Mouse (Mus musculus): ENCODE measurements around the gene Gpr68. TPM values are rescaled to one million over a fixed set of nuclear protein-coding genes. Genes with fewer than 3 reads are reported as not detected.

The Gpr68 gene
- polyA plus RNA-seq, 1 experiment = 0.07 TPM

DNA sequence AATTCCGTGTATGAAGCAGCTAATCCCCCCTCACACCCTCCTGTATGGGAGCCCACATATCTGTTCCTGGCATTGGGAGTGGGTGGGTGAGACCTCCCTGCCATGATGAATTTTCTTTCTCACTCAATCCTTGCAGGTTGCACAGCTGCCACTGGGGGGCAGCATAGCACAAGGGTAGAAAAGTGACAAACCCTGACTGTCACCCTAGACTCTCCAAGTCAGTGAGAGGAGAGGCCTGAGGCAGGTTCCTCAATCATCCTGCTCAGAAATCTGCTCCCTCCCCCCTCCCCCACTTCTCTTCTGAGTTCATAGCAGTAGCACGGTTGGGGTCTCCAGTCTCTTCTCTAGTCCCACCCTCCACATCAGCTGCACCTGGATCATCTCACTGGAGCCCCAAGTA is 28.1 kb upstream of the Gpr68 start:
- Histone ChIP-seq H3K4me3 (no peak overlapping the region), H3K4me2 (ENCODE audit: low read depth) (no peak overlapping the region), H3K27me3 (ENCODE audit: control insufficient read depth, insufficient read depth, insufficient read length) (no peaks in the 10 kb centered on the region), H3ac (ENCODE audit: control insufficient read depth, insufficient read length) (no peak overlapping the region), H3K36me3 (ENCODE audit: control insufficient read depth, insufficient read depth) (peaks cover 25% of the 10 kb centered on the region), H3K79me2 (ENCODE audit: control insufficient read depth, insufficient read depth) (no peaks in the 10 kb centered on the region)
- TF ChIP-seq SRF (IDR thresholded peaks at IDR 0.05; ENCODE audit: control insufficient read depth, insufficient read length, low read depth) (no peak), TCF3 (IDR thresholded peaks at IDR 0.05; ENCODE audit: insufficient read length, low read depth) (no peak), REST (IDR thresholded peaks at IDR 0.05; ENCODE audit: insufficient read depth, insufficient read length) (no peak), USF1 (IDR thresholded peaks at IDR 0.05; ENCODE audit: low read depth) (no peak), POLR2AphosphoS2 (IDR thresholded peaks at IDR 0.05; ENCODE audit: insufficient read length, low read depth) (no peak), TCF12 (IDR thresholded peaks at IDR 0.05; ENCODE audit: insufficient read depth, poor library complexity, severe bottlenecking) (no peak), MAX (IDR thresholded peaks at IDR 0.05; ENCODE audit: low read depth) (no peak), POLR2A (IDR thresholded peaks at IDR 0.05; ENCODE audit: insufficient read length, low read depth) (no peak)

DNA sequence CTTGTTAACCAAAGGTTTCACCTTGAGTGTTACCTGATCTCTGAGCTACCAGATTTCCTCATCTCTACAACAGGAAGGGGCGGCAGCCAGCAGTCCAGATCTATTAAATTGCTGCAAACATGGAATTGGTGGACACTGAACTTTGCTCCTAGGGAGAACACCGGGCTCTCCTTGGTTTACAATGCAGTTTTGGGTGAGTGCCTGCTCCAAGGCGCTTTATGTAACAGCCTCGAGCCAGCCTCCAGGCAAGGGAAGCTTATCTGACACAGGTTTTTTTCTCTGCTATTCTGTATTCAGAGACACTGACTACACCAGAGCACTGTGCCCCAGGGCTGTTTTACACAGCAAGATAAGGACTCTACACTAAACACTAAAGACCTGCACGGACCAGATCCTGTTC is 26.8 kb upstream of the Gpr68 start:
- H3K27me3 ChIP-seq (ENCODE audit: control insufficient read depth, insufficient read depth, insufficient read length) = no peaks in the 10 kb centered on the region
- H3K4me2 ChIP-seq (ENCODE audit: low read depth) = no peak overlapping the region
- H3ac ChIP-seq (ENCODE audit: control insufficient read depth, insufficient read length) = no peak overlapping the region
- H3K4me3 ChIP-seq = no peak overlapping the region
- H3K79me2 ChIP-seq (ENCODE audit: control insufficient read depth, insufficient read depth) = no peaks in the 10 kb centered on the region
- H3K36me3 ChIP-seq (ENCODE audit: control insufficient read depth, insufficient read depth) = peaks cover 17% of the 10 kb centered on the region
- no peak for TF ChIP-seq MYOG (IDR thresholded peaks at IDR 0.05; ENCODE audit: control insufficient read depth in 1 of 3, insufficient read depth in 1 of 3, insufficient read length in 2 of 3, low read depth in 2 of 3)

DNA sequence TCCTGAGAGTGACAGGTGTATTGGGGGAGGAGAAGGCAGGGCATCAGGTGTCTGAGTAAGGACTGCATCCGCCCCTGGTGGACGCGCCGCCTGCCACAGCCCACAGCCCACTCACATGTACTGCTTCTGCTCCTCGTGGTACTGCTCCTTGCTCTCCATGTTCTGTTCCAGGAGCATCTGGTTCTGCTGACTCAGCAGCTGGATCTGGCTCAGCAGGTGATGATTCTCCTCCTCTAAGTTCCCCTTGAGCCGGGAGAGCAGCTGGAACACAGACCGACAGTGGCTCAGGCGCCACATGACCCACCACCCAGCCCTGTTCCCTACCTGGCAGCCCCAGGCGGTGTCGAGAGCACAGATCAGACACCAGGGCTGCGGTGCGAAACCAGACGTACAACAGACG is 23.7 kb upstream of the Gpr68 start:
- Histone ChIP-seq H3ac (ENCODE audit: control insufficient read depth, insufficient read length) (no peak overlapping the region), H3K79me2 (ENCODE audit: control insufficient read depth, insufficient read depth) (no peaks in the 10 kb centered on the region), H3K36me3 (ENCODE audit: control insufficient read depth, insufficient read depth) (peaks cover 14% of the 10 kb centered on the region), H3K27me3 (ENCODE audit: control insufficient read depth, insufficient read depth, insufficient read length) (no peaks in the 10 kb centered on the region), H3K4me2 (ENCODE audit: low read depth) (no peak overlapping the region), H3K4me3 (no peak overlapping the region)
- TF ChIP-seq CEBPB (IDR thresholded peaks at IDR 0.05; ENCODE audit: insufficient read depth, poor library complexity, severe bottlenecking) (no peak), TCF3 (IDR thresholded peaks at IDR 0.05; ENCODE audit: insufficient read length, low read depth) (no peak), SRF (IDR thresholded peaks at IDR 0.05; ENCODE audit: control insufficient read depth, insufficient read length, low read depth) (no peak), POLR2A (IDR thresholded peaks at IDR 0.05; ENCODE audit: insufficient read length, low read depth) (no peak), MYOG (IDR thresholded peaks at IDR 0.05; ENCODE audit: control insufficient read depth in 1 of 3, insufficient read depth in 1 of 3, insufficient read length in 2 of 3, low read depth in 2 of 3) (no peak), MYOD1 (IDR thresholded peaks at IDR 0.05; ENCODE audit: control insufficient read depth in 1 of 3, insufficient read length in 2 of 3, low read depth in 2 of 3) (no peak), MAX (IDR thresholded peaks at IDR 0.05; ENCODE audit: low read depth) (no peak), USF1 (IDR thresholded peaks at IDR 0.05; ENCODE audit: low read depth) (no peak), REST (IDR thresholded peaks at IDR 0.05; ENCODE audit: insufficient read depth, insufficient read length) (no peak), TCF12 (IDR thresholded peaks at IDR 0.05; ENCODE audit: insufficient read depth, poor library complexity, severe bottlenecking) (no peak), POLR2AphosphoS2 (IDR thresholded peaks at IDR 0.05; ENCODE audit: insufficient read length, low read depth) (no peak), E2F4 (IDR thresholded peaks at IDR 0.05; ENCODE audit: insufficient read depth) (no peak)

DNA sequence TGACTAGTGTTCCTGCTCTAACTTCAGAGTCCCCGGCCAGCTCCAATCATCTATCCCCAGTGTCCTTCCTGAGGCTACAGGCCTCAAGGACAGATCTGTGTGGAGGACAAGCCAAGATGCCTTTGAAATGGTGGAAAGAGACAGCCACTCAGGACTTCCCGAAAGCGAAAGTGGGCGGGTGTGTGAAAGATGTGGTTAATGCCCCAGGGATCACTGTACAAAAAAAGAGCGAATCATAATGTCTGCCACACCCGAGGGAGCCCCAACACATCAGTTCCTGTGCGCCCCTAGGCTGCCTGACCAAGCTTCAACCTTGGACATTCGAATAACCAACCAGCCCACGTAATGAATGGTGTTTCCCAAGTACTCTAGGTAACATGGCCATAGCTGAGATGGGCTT is 20.3 kb upstream of the Gpr68 start:
- Histone ChIP-seq H3K4me3 (no peak overlapping the region), H3K36me3 (ENCODE audit: control insufficient read depth, insufficient read depth) (peaks cover 16% of the 10 kb centered on the region), H3K27me3 (ENCODE audit: control insufficient read depth, insufficient read depth, insufficient read length) (no peaks in the 10 kb centered on the region), H3K79me2 (ENCODE audit: control insufficient read depth, insufficient read depth) (no peaks in the 10 kb centered on the region), H3K4me2 (ENCODE audit: low read depth) (no peak overlapping the region), H3ac (ENCODE audit: control insufficient read depth, insufficient read length) (no peak overlapping the region)
- TF ChIP-seq REST (IDR thresholded peaks at IDR 0.05; ENCODE audit: insufficient read depth, insufficient read length) = no peak
- no peak for TF ChIP-seq TCF3 (IDR thresholded peaks at IDR 0.05; ENCODE audit: insufficient read length, low read depth)
- TF ChIP-seq E2F4 (IDR thresholded peaks at IDR 0.05; ENCODE audit: insufficient read depth) = no peak
- no peak for TF ChIP-seq MYOD1 (IDR thresholded peaks at IDR 0.05; ENCODE audit: control insufficient read depth in 1 of 3, insufficient read length in 2 of 3, low read depth in 2 of 3)
- TF ChIP-seq CEBPB (IDR thresholded peaks at IDR 0.05; ENCODE audit: insufficient read depth, poor library complexity, severe bottlenecking) = no peak
- TF ChIP-seq TCF12 (IDR thresholded peaks at IDR 0.05; ENCODE audit: insufficient read depth, poor library complexity, severe bottlenecking) = no peak
- TF ChIP-seq POLR2A (IDR thresholded peaks at IDR 0.05; ENCODE audit: insufficient read length, low read depth) = no peak
- no peak for TF ChIP-seq MAX (IDR thresholded peaks at IDR 0.05; ENCODE audit: low read depth)
- no peak for TF ChIP-seq USF1 (IDR thresholded peaks at IDR 0.05; ENCODE audit: low read depth)
- TF ChIP-seq SRF (IDR thresholded peaks at IDR 0.05; ENCODE audit: control insufficient read depth, insufficient read length, low read depth) = no peak
- TF ChIP-seq MYOG (IDR thresholded peaks at IDR 0.05; ENCODE audit: control insufficient read depth in 1 of 3, insufficient read depth in 1 of 3, insufficient read length in 2 of 3, low read depth in 2 of 3) = no peak
- TF ChIP-seq POLR2AphosphoS2 (IDR thresholded peaks at IDR 0.05; ENCODE audit: insufficient read length, low read depth) = no peak

DNA sequence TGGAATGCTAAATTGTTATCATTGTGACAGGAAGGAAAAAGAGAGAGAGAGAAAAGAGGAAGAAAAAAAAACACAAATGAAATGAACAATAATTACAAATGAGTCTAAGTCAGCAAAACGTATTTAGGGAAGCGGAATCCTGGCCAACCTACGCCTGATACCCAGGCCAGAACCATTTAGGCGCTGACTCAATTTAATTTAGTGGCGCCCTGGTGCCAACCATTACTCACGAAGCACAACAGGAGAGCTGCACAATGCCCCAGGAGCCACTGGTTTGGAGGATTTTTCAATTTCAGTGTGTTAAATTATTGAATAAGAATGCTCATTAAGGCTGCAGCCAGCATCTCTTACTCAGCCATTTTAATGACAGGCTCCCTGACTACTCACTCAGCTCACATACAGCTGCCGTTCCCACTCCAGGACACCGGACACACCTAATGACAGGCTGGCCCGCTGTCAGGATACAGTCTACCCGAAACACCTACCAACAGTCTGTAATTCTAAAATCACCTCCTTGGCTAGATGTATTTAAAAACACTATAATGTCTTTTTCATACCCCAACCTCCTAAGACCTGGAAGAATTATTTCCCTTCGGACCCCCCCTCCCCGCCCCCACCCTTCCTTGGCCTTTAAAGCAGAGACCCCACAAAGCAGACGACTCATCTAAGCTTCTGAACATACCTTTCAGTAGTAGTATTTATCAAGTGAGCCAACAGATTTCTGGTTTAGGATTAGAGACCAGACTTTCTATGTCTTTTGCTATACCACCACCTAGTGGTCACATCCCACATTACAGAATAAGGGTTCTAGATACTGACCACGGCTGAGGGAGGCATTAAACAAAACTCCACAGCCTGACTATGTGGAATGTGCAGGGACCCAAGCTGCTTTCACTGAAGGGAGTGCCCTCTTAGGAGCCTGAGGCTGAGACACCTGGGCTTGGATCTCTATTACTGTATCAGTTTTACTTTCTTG is 17.9 kb upstream of the Gpr68 start:
- Histone ChIP-seq H3K4me2 (ENCODE audit: low read depth) (no peak overlapping the region), H3K79me2 (ENCODE audit: control insufficient read depth, insufficient read depth) (no peaks in the 10 kb centered on the region), H3K36me3 (ENCODE audit: control insufficient read depth, insufficient read depth) (peaks cover 5% of the 10 kb centered on the region), H3K4me3 (no peak overlapping the region), H3K27me3 (ENCODE audit: control insufficient read depth, insufficient read depth, insufficient read length) (no peaks in the 10 kb centered on the region), H3ac (ENCODE audit: control insufficient read depth, insufficient read length) (no peak overlapping the region)
- TF ChIP-seq USF1 (IDR thresholded peaks at IDR 0.05; ENCODE audit: low read depth) (no peak), POLR2A (IDR thresholded peaks at IDR 0.05; ENCODE audit: insufficient read length, low read depth) (no peak), E2F4 (IDR thresholded peaks at IDR 0.05; ENCODE audit: insufficient read depth) (no peak), MYOD1 (IDR thresholded peaks at IDR 0.05; ENCODE audit: control insufficient read depth in 1 of 3, insufficient read length in 2 of 3, low read depth in 2 of 3) (no peak), MYOG (IDR thresholded peaks at IDR 0.05; ENCODE audit: control insufficient read depth in 1 of 3, insufficient read depth in 1 of 3, insufficient read length in 2 of 3, low read depth in 2 of 3) (no peak), SRF (IDR thresholded peaks at IDR 0.05; ENCODE audit: control insufficient read depth, insufficient read length, low read depth) (no peak), CEBPB (IDR thresholded peaks at IDR 0.05; ENCODE audit: insufficient read depth, poor library complexity, severe bottlenecking) (no peak)
